Mouse (Mus musculus) inflammation-experienced regulatory T-cells, adult 6 months (primary cell): ENCODE data around the gene Cdk15. TPM values are rescaled to one million over a fixed set of nuclear protein-coding genes. Genes with fewer than 3 reads are reported as not detected.
A peak's percentile ranks its signal among the peaks of the same experiment; 100 is the strongest.

ENCODE experiments used
- ATAC-seq: one replicate; pipeline ENCODE4 v1.8.0; 2017
- polyA plus RNA-seq, 3 experiments: library from polyadenylated mRNA; unstranded; fragments of 100-300 nt; shearing (Covaris generic); gene quantifications; one replicate each; pipeline ENCODE4 v1.2.1; 2017

Cdk15 gene
- polyA plus RNA-seq, 3 experiments from 2014 or later = not detected

DNA sequence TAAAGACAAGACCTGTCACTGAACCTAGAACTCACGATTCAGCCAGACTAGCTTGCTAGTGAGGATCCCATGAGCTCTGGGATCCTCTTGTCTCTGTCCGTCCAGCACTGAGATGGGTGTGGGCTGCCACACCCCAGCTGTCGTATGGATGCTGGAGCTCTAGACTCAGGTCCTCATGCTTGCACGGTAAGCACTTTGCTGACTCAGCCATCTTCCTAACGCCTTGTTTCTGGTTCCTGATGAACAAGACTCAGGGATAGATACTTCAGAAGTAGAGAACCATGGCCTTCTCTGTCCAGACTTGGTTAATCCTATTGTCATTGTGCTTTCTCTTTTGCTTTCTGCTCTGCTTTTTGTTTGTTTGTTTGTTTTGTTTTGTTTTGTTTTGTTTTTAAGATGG lies 29.2 kb downstream of the Cdk15 start:
- ATAC-seq = no peak

DNA sequence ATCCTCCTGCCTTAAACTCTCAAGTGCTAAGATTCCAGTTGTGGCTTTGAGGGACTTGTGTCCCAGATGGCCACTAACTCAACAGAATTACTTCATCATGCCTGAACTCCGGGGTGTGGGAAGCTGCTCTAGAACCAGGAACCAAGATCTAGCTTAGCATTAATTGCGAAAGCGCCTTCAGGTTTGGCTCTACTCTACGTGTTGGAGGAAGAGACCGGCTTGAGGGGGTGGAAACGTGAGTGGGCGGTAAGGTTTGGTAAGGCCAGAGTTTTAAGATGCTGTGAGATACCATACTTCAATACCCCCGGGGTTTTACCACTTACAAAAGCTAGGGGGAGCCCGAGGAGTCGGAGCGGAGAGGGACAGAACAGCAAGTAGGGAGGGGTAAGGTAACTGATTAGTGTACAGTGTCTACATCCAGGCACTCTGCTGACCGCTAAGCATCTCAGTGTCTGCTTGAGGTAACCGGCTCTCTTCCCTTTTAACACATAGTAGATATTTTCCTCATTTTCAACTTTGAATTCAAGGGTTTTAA lies 29.7 kb downstream of the Cdk15 start:
- no peak for ATAC-seq

DNA sequence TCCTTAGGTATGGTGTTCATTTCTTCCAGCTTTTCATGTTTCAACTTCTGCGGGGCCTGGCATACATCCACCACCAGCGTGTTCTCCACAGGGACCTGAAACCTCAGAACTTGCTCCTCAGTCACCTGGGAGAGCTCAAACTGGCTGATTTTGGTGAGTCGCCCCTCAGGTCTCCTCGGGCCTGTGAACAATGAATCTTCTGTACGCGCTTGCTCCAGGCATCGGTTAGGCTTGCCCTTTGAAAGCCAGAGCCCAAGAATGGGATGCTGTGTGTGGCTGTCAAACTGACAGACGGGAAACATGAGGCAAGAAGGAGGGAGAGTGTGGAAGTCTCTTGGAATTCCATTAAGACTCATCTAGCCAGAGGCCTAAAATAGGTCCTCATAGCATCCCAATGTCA lies 31.0 kb downstream of the Cdk15 start:
- ATAC-seq = no peak

DNA sequence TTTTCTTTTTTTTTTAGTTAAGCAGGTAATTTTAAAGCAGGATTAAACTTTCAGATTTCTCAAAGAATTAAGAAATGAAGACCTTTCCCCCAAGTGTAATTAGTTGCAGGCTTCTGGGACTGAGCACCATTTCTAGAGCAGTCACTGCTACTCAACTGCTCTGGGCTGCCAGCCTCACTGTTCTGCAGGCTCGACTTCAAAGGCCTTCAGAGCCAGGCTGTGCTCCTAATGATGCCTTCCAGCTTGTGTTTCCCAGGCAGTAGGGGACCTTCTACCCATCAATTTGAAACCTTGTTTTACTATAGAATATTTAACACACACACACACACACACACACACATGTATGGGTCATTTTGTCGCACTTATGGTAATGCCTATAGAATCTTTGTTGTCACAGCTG lies 34.9 kb downstream of the Cdk15 start:
- ATAC-seq = no peak

DNA sequence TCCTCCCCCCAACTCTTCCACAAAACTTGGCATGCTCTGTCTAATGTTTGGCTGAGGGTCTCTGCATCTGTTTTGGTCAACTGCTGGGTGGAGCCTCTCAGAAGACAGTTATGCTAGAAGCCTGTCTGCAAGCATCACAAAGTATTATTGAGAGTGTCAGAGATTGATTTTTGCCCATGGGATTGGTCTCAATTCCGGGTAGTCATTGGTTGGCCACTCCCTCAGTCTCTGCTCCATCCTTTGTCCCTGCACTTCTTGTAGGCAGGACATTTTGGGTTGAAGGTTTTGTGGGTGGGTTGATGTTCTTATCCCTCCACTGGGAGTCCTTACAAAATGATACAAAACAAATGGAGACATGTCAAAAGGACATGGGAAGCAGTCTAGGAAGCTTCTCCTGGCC lies 39.1 kb downstream of the Cdk15 start:
- no peak for ATAC-seq

DNA sequence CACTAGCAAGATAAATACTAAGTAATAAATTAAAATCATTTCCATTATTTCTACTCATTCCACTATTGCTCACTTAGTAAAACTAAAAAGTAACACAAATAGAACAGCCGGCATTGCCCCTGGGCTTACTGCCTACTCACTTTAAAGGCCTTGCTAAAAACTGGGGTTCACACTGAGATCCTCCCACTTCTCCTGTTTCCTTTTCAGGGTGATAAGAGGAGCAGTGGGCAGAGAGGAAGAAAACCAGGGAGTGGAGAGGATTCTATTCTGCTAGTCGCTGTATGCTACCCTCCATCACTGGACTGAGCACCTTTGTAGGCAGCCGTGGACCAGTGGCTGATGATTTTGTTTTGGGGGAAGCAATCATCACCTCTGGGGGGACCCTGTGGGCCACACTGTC lies 40.5 kb downstream of the Cdk15 start:
- ATAC-seq = no peak

DNA sequence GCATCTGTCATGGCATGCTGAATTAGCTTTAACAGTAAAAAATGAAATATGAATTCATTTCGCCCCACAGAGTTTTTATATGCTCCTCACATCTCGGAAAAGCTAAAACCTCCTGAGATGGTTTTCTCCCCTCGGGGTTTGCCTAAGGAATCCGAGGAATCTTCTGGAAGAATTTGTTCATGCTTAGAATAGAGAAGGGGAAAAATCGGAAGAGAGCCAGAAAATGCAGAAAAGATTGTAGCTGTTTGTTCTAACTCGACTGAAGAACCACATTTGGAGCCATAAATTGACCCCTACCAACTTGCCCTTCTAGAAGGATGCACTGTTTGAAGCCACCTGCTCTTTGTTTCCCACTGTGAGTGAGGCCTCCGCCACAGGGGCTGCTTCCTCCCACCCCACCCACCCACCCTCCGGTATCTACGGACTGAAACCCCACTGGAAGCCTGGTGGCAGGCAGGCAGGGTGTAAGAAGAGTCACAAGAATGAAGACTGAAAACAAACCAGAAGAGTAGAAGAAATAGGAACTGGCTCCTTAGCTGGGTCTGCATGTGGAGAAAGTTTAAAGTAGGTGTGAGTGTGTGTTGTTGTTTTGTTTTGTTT lies 41.9 kb downstream of the Cdk15 start:
- ATAC-seq = no peak

DNA sequence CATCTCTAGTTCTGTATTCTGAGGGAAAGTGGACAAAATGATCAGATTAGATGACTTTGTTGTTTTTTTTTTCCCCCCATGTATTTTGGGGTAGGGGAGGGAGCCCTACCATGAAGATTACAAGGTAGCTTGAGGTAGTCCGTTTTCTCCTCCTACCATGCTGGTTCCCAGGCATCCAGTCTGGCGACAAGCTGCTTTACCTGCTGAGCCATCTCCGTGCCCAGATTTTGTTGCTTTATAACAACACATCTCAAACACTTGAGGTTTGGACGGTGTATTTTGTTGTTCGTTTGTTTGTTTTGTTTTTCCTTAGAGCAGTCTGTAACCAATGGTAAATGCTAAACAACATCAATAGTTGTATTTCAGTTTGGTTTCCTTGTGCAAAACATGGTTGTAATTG lies 50.6 kb downstream of the Cdk15 start:
- no peak for ATAC-seq

DNA sequence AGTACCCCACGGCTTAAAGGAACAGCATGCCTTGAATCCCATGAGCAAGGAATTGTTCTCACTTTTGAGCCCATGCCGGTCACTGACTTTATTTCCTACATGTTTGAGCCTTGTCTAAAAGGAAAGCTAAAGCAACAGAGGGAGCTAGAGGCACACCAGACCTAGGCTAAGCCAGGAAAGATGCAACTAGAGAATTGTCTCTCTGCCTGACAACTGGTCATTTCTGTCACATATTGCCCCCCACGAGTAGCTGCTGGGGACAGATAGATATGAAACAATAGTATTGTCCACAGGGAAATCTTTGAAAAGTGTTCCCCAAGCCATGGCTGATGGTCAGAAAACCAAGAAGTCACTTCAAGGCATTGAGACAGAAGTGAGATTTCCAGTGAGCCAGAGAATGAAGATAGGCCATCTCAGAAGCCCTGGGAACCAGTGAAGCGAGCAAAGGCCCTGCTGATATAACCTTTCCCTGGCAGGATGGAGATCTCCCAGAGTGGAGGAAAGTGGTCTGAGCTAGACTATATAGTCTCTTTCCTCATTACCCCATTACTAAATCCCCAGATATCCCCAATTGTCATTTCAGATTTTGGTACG lies 54.7 kb downstream of the Cdk15 start:
- no peak for ATAC-seq

DNA sequence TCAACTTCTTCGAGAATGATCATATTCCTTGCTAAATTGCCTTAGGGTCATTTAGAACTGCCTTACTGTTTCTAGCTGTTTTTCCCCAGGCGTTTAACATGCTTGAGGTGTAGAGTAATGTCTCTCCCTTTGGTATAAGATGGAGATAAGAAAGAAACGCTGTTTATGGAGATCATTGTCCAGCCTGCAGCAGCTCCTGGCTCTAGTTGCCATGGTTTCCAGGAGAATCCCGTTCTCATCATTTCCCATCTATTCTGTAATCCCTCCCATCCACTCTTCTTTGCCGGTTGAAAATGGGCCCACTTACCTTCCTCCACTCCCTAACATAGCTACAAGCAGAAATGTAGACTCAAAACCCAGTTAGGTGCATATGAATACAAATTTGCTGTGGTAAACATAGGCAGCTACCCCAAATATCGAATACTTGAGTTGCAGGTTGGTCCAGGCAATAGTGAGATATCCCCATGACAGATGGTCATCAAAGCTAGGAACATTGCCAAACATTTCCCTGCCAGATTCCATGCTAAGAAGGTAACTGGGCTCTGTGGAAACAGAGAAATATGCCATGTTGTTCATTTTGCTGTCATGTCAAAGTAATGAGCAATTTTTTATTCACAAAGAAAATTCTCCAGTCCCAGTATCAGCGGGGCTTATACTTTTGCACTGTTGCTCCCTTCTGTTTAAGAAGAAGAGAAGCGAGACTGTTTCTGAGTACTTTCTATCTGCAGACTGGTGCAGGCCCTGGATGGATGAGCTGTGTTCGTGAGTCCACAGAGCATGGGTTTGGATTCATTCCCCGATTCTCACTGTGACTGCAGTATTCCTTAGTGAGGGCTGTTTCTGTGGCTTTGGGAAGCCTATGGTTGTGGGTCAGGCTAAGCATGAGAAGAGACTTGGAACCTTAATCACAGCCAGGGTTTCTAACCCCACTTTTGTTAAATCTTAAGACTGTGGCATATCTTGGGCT lies 55.8 kb downstream of the Cdk15 start:
- ATAC-seq = no peak

DNA sequence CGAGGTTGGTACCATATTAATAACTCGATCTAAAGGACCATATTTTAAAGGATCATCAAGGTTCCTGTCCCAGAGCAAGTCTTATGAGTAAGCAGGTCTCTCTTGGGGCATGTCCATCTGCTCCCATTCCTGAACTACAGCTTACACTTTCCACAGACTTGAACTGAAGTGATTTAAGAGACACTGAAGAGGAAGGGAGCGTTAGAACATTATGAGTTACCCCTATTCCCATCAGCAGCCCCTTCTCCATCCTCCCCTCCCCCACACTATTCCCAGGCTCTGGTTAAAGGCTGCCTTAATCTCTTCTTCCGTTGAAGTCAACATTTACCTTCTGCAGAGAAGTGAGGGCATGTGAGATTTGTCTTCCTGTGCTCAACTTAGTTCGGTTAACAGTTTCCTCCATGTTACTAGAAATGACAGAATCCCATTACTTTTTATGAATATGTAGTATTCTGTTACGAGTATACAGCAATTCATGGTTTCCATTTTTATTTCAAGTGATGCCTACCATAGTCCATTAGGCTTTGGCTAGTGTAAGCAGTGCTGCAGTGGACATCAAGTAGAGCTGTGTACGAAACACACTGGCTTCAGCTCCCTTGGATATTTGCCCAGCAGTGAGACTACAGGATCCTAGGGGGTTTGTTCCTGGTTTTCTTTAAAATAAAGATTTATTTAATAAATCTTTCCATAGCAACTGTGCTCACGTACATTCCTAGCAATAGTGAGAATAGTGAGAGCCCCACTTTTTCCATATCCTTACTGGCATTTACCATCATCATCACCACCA lies 56.6 kb downstream of the Cdk15 start:
- ATAC-seq = no peak

DNA sequence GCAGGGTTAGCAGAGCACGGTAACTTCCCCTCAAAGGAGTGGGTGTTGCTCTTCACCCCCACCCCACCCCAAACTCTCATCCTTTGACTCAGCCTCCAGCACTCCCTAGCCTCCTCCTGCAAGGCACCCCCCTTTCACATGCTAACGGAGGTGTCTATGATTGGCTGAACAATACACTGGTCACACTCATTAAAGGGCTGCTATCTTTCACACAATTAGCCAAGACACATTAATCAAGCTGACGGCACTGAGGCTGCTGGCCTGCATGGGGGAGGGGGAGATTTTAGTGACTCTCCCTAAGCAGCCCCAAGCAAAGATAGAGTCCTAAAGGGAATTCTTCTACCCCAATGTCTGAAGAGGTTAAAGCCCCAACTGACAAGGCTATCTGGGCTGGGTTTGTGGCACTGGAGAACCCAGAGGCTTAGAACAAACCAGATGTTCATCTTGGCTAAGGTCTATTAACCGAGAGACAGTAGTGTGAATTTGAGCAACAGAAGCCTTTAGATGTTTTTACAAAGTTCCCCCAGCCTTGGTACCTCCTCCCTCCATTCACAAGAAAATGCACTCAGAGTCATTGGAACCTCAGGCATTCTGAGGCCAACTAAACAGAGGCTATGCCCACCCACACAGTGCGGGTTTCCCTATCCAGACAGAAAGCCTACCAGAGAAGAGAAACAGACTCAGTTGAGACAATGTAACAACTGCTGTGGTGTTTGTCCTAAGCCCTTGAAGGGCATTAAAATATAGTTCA lies 58.5 kb downstream of the Cdk15 start:
- no peak for ATAC-seq

DNA sequence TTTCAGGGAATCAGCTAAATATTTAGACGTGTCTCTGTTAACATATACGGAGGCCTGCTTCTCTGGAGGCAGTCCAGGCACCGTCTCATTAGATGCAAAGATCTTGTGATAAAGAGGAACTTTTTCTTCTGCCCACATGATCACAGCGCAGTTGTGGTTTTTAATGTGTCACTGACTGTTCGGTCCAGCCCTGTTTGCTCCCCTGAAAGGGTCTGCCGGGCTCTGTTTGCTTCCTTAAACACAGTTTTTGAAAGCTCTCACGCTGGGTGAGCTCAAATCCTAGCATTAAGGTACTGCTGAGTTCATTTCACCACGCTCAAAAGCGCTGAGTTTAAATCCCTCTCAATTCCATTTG lies 59.3 kb downstream of the Cdk15 start:
- no peak for ATAC-seq

DNA sequence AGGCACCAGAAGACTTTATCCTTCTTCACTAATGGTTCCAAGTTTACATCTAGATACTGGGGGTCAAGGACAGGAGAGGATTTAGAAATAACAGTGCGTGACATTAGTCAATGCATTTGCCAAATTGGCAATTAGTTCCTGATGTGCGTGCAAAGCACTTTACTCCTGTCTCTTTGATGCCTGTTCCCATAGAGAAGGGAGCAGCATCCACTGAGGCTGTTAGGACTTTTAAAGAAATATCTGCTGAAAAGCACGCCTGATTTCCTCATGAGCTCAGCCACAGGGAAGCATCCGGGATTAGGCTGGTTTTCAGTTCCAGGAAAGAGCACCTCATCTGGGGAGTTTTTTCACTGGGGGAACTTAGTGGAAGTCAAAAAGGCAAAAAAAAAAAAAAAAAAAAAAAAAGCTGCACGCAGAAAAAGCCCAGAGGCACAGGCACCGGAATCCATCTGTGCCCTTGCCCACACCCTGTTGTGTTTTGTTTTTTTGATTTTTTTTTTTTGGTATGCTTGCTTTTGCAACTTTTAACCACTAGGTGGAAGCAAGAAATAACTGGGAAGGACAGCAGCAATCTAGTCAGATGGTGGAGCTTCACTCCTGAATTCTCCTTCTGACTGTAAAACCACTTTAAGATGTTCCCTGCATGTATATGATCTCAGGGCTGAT lies 59.8 kb downstream of the Cdk15 start:
- ATAC-seq = peak; percentile 61

DNA sequence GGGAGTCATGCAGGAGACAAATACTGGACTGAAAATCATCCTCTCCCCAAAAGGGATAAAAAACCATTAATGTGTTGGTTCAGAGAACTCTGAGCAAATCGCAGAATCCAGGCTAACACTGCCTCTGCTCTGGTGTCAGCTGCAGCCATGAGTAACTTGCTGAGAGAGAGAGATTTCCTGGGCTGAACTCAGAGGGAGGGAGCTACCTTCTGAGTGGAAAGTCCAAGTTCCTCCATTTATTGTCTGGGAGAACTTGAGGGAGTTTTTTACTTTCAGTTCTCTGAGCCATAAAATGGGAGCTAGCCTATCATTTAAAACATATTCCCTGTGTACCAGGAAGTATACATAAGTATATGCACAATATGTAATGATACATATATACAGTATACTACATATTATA lies 60.7 kb downstream of the Cdk15 start:
- ATAC-seq = no peak

DNA sequence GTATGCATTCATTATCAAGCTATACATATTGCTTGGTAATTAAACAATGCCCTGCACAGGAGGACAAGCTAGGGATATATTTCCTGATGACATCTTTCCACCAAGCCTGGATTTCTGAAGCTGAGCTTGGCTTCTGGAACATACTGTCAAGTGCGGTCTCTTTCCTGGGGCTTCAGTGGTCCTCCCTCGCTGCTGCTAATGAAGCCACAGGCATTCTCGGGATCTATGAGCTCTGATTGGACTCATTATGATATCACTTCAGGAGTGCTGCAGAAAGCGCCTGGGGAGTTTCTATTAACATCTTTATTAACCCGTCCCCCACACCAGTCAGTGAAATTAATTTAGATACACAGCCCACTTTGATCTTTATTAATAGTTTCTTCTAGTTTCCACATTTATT lies 62.2 kb downstream of the Cdk15 start:
- ATAC-seq = no peak

DNA sequence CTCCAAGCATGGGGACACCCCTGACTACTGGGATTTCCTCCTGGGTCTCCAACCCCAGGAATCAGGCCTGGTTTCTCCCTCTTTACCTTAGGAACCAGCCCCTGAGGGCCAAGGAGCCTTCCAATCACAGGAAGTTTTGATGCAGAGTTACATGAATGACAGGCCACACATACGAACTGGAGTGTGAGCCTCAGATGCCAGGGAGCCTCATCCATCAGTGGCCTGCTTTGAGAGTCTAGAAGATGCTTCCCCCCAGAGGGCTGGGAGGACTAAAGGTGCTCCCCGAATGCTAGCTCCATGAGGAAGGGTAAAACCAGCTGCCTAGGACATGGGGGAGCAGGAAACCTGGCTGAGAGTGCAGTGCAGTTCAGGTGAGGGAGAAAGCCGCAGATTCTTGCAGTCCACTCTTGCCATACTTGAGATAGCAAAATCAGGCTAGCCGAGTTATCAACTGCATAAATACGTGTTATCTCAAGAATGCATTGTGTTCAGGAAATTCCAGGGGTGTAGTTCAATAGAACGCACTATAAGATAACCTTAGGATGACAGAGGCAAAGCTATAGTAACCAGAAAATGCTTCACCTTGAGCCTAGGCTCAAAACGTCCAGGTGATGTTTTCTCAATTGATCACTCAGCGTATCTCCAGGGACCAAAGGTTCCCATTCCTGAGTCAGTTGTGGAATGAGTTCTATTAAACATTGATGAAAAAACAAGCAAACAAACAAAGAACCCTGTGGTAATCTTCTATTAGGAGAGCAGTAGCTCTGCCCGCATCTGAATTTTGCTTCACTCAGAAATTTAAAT lies 64.6 kb downstream of the Cdk15 start:
- ATAC-seq = no peak

DNA sequence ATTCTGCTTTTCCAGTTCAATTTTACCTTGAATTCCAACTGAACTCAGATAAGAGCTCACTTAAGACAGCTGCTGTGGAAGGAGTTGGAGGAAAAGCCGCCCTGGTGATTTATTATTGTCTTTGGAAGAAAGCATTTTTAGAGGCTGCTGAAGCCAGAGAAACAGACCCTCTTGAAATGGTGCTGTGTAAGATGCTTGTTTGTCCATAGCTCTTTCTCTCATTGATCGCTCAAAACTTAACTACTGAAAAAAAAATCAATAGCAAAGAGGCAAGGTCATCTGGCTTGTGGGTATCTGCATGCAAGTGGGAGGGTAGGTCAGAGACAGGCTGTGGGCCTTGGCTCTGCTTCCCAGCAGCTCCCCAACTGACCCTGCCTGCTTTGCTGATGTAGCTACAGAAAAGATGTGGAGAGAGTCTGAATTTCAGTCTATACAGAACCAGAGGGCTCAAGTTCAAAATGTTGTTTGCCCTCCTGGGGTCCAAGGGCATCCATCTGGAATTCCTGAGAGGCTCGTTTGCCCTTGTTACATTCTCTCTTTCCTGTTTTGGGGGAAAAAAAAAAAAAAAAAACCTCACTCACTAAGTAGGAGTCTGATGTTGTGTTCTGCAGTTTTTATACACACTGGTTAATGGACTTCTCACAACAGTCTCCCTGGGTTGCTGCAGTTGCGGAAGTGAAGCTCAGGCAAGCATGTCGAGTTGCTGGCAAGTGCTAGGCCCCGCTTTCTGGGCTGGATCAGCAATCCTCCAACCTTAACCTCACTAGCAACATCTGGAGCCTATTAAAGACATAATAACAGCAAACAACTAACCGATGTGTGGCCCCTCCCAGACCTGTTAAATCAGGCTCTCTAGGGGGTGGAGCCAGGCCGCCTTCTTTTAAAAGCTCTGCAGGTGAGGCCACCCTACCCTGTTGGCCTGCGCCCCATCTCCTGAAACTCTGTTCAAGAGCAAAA lies 65.5 kb downstream of the Cdk15 start:
- ATAC-seq = no peak

DNA sequence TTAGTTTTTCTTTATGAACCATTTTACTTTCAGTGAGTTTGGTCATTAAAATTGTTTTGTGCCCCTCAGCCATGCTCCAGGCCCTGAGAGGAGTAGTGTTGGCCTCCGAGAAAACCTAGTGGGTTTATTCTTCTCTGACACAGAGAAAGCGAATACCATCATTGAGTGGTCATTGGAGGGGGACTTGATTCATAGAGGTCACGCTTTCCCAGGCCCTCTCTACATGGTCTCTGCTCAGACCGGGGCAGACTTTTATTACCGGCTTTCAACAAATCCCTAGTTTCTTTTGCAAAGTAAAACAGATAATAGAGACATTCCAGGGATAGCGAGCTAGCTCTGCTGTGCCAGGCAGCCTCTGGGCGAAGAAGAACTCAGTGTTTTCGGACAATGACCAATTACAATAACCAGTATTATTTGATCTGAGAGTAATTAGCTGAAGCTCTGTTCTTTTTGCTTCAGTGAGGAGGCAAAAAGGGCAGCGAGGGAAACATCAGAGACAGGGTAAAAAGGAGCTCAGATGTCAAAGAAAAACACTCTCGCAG lies 70.2 kb downstream of the Cdk15 start:
- ATAC-seq = no peak
